Mouse (Mus musculus) T-helper 1 cell (primary cell): ENCODE measurements around the gene Ifrd2.

Experiments used
- in situ Hi-C: fragments of 300-600 bp; cut with MboI, MseI; formaldehyde crosslinking; loops from one replicate; pipeline ENCODE4 v1.15.1; 2025; ENCODE audit warnings: high pct_unique_total_duplicates

Ifrd2 gene

DNA sequence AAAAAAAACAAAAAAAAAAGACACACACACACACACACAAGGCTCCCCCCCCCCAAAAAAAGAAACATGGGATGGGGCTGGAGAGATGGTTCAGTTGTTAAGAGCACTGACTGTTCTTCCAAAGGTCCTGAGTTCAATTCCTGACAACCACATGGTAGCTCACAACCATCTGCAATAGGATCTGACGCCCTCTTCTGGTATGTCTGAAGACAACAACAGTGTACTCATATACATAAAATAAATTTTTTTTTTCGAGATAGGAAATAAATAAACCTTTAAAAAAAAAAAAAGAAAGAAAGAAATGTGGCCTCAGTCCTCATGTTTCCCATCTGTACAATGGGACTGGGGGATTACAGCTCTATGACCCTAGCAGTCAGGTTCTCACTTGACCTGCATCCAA lies 30.0 kb downstream of the Ifrd2 start:
- in situ Hi-C loops, result no loop called here

- in situ Hi-C loops, result no loop called here
These were observed 30.7 kb downstream of the Ifrd2 start for GRCm38 (mm10) chr9:107618098-107618497.

DNA sequence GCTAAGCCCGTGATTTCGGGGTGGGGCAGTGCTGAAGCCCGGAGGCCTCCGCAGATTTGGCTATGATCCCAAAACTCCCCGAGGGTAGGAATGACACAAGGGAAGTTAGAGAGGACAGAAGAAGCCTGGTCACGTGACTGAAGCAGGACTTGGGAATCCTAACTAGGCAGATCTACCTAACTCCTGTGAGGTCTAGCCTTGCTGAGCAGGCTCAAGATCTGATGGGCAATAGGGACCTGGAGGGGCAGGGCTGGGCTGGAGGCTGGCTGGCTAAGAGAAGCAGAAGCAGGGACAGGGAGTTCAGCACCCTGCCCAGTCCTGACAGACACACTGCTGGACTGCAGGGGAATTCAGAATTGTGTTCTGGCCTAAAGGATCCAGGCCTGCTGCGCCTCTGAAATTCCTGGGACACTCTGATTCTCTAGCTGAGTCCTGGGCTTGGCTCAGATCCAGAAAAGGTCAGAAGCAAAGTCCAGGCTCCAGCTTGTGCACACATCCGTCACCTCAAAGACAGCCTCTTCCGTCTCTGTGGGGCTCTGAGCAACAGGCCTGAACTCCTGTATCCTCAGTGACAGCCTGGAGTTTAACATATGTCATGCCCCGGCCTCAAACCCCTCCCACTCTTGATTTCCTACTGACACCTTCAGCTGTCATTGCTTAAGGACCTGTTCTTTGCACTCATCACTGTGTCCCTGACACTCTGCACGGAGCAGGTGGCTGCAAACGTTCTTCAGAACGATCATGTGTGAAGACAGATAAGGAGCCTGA lies 31.5 kb downstream of the Ifrd2 start:
- in situ Hi-C loops, result no loop called here

- in situ Hi-C loops, result no loop called here
These were observed 32.1 kb downstream of the Ifrd2 start for GRCm38 (mm10) chr9:107619546-107619879.

DNA sequence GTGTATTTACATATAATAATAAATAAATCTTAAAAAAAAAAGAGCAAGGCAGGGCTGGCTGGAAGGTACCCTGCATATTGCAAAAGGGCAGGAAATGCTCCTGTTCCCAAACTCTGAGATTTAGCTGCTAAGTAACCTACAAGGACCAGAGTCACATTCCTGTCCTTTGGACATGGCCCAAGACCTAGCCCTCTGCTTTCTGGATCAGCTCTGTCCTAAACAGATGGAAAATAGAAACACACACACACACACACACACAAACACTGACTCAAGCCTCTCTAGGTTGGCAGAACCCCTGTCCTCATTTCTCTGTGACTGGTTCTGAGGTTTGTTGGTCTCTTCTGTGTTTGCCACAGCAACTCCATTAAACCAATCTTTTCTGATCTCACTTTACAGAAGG lies 33.5 kb downstream of the Ifrd2 start:
- in situ Hi-C loops, result no loop called here

DNA sequence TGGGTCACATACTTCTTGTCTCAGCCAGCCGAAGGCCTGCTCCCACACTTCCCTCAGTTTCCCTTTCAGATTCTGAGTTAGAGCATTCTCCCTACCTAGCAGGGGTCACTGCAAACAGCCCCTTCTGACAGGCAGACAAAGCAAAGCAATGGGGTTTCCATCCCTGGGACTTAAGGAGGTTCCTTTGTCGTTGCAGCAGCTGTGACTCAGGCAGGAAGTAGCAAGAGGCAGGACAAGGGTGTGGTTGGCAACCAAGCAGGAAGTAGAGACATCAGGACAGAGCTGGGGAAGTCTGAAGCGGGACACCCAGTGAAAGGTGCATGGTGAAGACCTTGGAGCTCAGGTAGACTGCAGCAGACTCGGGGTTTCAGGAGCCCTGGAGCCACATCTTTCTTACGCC lies 37.1 kb downstream of the Ifrd2 start:
- in situ Hi-C loops, result no loop called here

DNA sequence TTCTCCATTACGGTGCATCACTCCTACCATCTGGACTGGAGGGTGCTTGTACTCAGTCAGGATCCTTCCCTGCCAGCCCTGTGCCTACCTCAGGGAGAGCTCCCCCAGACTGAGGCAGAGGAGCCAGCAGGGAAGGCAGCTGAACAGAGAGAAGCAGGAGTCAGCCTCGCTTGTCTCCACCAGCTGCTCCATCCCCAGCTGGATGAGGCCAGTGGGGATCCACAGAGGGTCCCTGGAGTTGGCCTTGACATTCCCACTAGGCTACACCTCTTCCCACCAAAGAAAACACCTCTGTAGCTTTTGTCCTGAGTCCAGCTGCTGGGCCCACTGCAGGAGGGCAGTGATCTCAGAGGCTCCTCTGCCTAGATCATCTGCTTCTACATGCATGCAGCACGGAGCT lies 37.5 kb downstream of the Ifrd2 start:
- in situ Hi-C loops, result no loop called here

- in situ Hi-C loops, result no loop called here
These were observed 38.1 kb downstream of the Ifrd2 start for GRCm38 (mm10) chr9:107625351-107626128.

GRCm38 (mm10) chr9:107626158-107626843 lies 38.9 kb downstream of the Ifrd2 start:
- in situ Hi-C loops, result no loop called here

GRCm38 (mm10) chr9:107626844-107627277 lies 39.4 kb downstream of the Ifrd2 start:
- in situ Hi-C loops, result no loop called here

DNA sequence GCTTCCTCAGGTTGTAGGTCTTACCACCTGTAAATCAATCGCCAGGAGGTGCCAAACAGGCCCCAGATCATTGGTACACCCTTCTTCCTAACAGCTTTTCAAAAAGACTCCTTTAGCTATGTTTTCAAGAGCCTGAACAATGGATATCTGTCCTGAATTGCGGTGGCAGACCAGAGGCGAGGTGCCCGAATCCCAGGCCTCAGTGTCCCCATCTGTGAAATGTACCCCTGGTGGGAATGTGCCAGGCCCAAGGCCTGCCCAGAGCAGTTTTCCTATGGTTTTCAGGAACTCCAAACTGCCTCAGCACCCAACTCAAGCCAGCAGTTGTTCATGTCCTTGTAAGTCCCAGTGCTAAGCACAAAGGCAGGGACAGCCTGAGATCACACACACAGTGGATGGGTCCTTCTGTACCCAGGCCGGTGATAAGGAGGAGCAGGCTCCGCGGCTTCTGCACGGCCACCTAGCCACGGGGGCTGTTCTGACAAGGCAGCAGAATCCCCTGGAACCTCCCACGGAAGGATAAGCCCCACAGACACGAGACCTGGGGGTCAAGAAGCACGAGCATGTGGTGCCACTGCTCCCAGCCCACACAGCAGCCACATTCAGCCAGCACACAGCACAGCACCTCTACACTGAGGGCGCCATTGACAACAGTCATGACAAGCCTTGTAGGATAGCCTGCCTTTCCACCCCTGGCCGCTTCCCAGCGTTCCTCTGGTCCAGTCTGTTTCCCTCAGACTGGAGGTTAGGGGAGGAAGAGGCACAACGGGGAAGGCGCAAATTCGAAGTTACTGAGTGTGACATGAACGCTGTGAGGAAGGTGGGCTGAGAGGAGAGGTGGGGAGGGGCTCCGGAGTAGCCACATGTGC lies 40.2 kb downstream of the Ifrd2 start:
- in situ Hi-C loops, result no loop called here

- in situ Hi-C loops, result no loop called here
These were observed 41.4 kb downstream of the Ifrd2 start for GRCm38 (mm10) chr9:107628721-107629410.

GRCm38 (mm10) chr9:107629411-107629730 lies 41.9 kb downstream of the Ifrd2 start:
- in situ Hi-C loops, result no loop called here

DNA sequence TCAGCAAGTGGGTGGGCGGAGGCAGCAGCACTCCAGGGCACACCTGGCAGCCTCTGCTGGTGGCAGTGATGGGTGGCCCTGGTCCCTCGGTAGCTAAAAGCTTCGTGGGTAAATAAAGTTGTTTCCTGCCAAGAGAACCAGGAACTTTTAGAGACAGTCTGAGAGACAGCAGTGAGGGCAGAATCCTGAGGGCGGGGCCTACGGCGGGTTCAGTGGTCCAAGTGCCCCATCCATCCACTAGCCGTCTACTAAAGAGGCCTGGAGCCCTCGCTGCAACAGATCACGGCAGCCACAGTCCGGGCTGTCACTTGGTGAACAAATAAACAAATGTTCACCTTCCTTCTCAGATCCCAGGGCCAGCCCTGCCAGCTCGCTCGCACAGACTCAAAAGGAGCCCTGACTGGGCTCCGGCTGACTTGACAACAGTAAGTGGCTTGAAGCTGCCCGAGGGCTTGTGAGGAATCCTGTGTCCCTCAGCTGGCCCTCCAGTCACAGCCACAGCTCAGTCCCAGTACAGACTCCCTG lies 42.5 kb downstream of the Ifrd2 start:
- in situ Hi-C loops, result no loop called here

DNA sequence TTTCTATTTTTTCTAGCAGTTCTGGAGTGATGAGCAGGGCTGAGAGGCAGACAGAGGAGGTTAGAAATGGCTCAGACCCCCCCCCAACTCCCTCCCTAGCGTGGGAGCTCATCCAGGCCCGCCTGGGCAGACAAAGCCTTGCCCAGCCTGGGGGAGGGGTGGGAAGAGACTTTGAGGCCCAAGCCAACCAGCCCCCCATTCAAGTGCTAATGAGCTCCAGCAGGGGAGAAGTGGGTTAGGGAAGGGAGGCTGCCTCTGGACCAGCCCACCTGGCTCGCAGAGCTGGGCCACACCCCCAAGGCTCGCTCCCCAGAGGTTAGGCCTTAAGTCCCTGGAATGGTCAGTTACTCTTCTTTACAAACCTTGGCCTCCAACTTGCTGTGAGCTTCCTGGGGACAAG lies 43.1 kb downstream of the Ifrd2 start:
- in situ Hi-C loops, result no loop called here

DNA sequence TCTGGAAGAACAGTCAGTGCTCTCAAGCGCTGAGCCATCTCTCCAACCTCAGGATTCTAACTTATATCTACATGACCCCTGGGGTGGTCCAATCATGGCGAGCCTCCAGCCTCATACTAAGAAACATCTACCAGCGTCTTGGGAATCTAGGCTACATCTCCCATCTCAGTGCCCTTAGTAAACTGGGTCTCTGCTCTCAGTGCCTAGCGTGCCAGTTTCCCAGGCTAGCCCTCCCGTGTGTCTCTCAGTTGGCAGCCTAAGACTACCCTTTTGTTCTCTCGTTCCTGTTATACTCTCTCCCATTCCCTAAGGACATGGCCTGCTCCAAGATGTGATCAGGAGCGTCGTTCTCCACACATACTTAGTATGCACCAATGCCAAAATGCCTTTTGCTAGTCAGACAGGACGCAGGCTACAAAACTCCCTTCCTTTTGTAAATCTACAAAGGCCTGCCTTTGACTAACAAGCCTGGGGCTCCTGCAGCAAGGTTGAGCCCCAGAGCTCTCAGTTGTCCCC lies 43.9 kb downstream of the Ifrd2 start:
- in situ Hi-C loops, result no loop called here

- in situ Hi-C loops, result no loop called here
These were observed 44.4 kb downstream of the Ifrd2 start for GRCm38 (mm10) chr9:107631861-107632260.

GRCm38 (mm10) chr9:107632478-107632877 lies 45.0 kb downstream of the Ifrd2 start:
- in situ Hi-C loops, result no loop called here

- in situ Hi-C loops, result no loop called here
These were observed 45.7 kb downstream of the Ifrd2 start for GRCm38 (mm10) chr9:107633091-107633660.

DNA sequence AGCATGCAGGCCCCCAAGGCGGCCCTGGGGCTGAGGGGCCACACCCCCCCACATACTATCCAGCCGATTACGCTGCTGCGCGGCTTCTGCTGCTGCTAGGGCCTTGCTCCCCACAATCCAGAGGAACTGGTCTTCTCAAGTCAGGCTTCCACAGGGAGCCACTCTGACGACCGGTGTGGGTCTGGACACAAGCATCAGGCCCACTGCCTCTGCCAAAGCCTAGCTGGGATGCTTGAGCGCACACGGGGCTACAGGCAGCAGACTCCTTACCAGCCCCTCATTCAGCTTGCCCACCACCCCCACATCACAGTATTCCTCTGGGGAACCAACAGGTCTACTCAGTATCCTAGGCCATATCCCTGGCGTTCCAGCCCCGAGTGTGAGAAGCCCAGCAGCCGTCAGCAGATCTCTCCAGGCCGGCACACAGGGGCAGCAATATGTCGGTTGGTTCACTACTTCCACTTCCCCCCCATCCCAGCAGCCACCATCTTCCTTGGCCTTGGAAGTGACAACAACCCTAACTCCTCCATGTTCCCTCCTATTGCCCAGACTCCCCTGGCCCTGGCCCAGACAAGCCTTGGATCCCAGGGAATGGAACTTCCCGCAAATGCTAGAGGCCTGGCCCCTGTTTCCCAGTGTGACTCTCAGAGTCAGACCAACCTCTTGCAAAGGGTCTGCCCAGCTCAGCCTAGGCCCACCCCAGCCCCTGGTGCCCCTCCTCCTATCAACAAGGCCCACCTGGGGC lies 46.4 kb downstream of the Ifrd2 start:
- in situ Hi-C loops, result no loop called here
